Mouse (Mus musculus): ENCODE data around the gene Srd5a3. TPM values are rescaled to one million over a fixed set of nuclear protein-coding genes. Genes with fewer than 3 reads are reported as not detected.
"Not testable (repeated sequence)": the region's sequence is repeated elsewhere in the genome, so short reads cannot be mapped to it uniquely, and the experiment has no call there.

Srd5a3 gene
- total RNA-seq (2021) (10 to 100 TPM in 1 of 2 experiments, 1 to 10 TPM in 1; 8.6 to 10.0 TPM), polyA plus RNA-seq (2012; rRNA removed) (17.0 and 26.1 TPM in 2 replicates)
- long read RNA-seq, partial matches to known transcripts = 1 of 3 reads
- long read RNA-seq, other reads (novel, unspliced or antisense) = 1 of 3 reads

GRCm38 (mm10) chr5:76139808-76140729 is at the start of gene Srd5a3:
Gene Srd5a3 (plus strand): TSS chr5:76140271.
- WGBS = 2% methylated on average over 69 of the region's 69 CpGs
- Histone ChIP-seq H3K36me3 (ENCODE audit: control insufficient read depth, insufficient read depth, low read length) (no peaks in the 10 kb centered on the region), H3K4me1 (ENCODE audit: control insufficient read depth, insufficient read depth, low read length) (peaks cover 8% of the 10 kb centered on the region), H3K27ac (peak within 1 kb of the TSS; percentile 100), H3K9ac (ENCODE audit: low read depth, low read length) (peak within 1 kb of the TSS; percentile 96), H3K27me3 (ENCODE audit: control insufficient read depth, insufficient read depth, low read length) (no peaks in the 10 kb centered on the region), H3K4me3 (peak within 1 kb of the TSS; percentile 78), H3K79me2 (replicated peaks; ENCODE audit: control insufficient read depth, insufficient read depth, low read length) (no peaks in the 10 kb centered on the region)
- intact Hi-C loops (cut with DNase I) = loop anchor here (2.0 to 10.0 kb wide), 4 partner anchors 43 to 387 kb away; partner anchors contain the start of genes Clock, Exoc1 and Tmem165
- TF ChIP-seq CTCF (IDR thresholded peaks at IDR 0.05) (peak; percentile 99), EP300 (IDR thresholded peaks at IDR 0.05; ENCODE audit: insufficient read depth, low read depth, low read length) (no peak; the same call in 1 of the 2 replicates), POLR2A (IDR thresholded peaks at IDR 0.05; ENCODE audit: insufficient read depth, low read depth, low read length) (peak; percentile 73)
- DNase-seq = peak; percentile 97 to 98

- intact Hi-C loops (cut with DNase I); H3K9ac ChIP-seq (ENCODE audit: low read depth, low read length); H3K79me2 ChIP-seq (replicated peaks; ENCODE audit: control insufficient read depth, insufficient read depth, low read length); H3K4me1 ChIP-seq (ENCODE audit: control insufficient read depth, insufficient read depth, low read length); H3K27me3 ChIP-seq (ENCODE audit: control insufficient read depth, insufficient read depth, low read length); H3K27ac ChIP-seq; H3K4me3 ChIP-seq; H3K36me3 ChIP-seq (ENCODE audit: control insufficient read depth, insufficient read depth, low read length); DNase-seq: not testable (repeated sequence)
- WGBS = 75% methylated on average over 5 of the region's 5 CpGs
These were observed 36.3 kb upstream of the Srd5a3 start for GRCm38 (mm10) chr5:76103809-76104208.

GRCm38 (mm10) chr5:76107306-76107705 is 32.8 kb upstream of the Srd5a3 start:
- no peak for TF ChIP-seq CTCF (IDR thresholded peaks at IDR 0.05)
- no peak for TF ChIP-seq POLR2A (IDR thresholded peaks at IDR 0.05; ENCODE audit: insufficient read depth, low read depth, low read length)
- no peak for TF ChIP-seq EP300 (IDR thresholded peaks at IDR 0.05; ENCODE audit: insufficient read depth, low read depth, low read length)
- peaks cover 4% of the 10 kb centered on the region for H3K4me1 ChIP-seq (ENCODE audit: control insufficient read depth, insufficient read depth, low read length)
- H3K4me3 ChIP-seq = no peak overlapping the region
- WGBS = 82% methylated on average over 5 of the region's 5 CpGs
- peaks cover 5% of the 10 kb centered on the region; the same call in 1 of the 2 replicates for H3K36me3 ChIP-seq (ENCODE audit: control insufficient read depth, insufficient read depth, low read length)
- no peaks in the 10 kb centered on the region for H3K79me2 ChIP-seq (replicated peaks; ENCODE audit: control insufficient read depth, insufficient read depth, low read length)
- intact Hi-C loops (cut with DNase I) = no loop called here
- H3K9ac ChIP-seq (ENCODE audit: low read depth, low read length) = no peak overlapping the region
- no peaks in the 10 kb centered on the region for H3K27me3 ChIP-seq (ENCODE audit: control insufficient read depth, insufficient read depth, low read length)
- H3K27ac ChIP-seq = no peak overlapping the region
- no peak for DNase-seq

DNA sequence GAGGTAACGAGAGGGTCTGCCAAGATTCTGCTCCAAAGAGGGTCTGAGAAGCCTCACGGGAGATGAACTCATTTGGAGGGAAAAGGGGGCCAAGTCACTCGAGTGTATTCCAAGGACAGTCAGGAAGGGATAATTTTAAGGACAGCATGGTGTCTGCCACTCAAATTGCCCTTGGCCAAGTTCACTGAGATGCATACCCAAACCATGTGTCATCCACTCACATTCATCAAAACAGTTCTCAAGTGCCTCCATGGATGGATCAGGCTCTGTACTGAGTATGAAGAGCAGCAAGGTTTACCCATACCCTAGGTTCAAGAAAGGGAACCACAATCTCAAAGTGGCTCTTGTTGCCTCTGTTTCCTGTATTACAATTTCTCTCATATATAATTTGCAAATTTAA is 31.6 kb upstream of the Srd5a3 start:
- 64% methylated on average over 3 of the region's 3 CpGs for WGBS
- intact Hi-C loops (cut with DNase I) = no loop called here
- DNase-seq = no peak

GRCm38 (mm10) chr5:76111173-76111572 is 28.9 kb upstream of the Srd5a3 start:
- intact Hi-C loops (cut with DNase I) = loop anchor here (10.0 kb wide), 2 partner anchors 136 to 166 kb away; partner anchors contain the start of gene Kdr
- Histone ChIP-seq H3K9ac (ENCODE audit: low read depth, low read length) (no peak overlapping the region), H3K36me3 (ENCODE audit: control insufficient read depth, insufficient read depth, low read length) (peaks cover 5% of the 10 kb centered on the region; the same call in 1 of the 2 replicates), H3K4me3 (no peak overlapping the region), H3K79me2 (replicated peaks; ENCODE audit: control insufficient read depth, insufficient read depth, low read length) (no peaks in the 10 kb centered on the region), H3K27ac (peak overlapping the region; percentile 84), H3K4me1 (ENCODE audit: control insufficient read depth, insufficient read depth, low read length) (peaks cover 17% of the 10 kb centered on the region), H3K27me3 (ENCODE audit: control insufficient read depth, insufficient read depth, low read length) (no peaks in the 10 kb centered on the region)
- TF ChIP-seq CTCF (IDR thresholded peaks at IDR 0.05) (no peak), POLR2A (IDR thresholded peaks at IDR 0.05; ENCODE audit: insufficient read depth, low read depth, low read length) (no peak), EP300 (IDR thresholded peaks at IDR 0.05; ENCODE audit: insufficient read depth, low read depth, low read length) (no peak)
- DNase-seq = peak in 1 of 2 experiments; percentile 28
- 27% methylated on average over 3 of the region's 3 CpGs for WGBS

More for the DNA sequence above, 31.6 kb upstream of the Srd5a3 start:
- Histone ChIP-seq H3K27me3 (ENCODE audit: control insufficient read depth, insufficient read depth, low read length) (no peaks in the 10 kb centered on the region), H3K79me2 (replicated peaks; ENCODE audit: control insufficient read depth, insufficient read depth, low read length) (no peaks in the 10 kb centered on the region), H3K9ac (ENCODE audit: low read depth, low read length) (no peak overlapping the region), H3K36me3 (ENCODE audit: control insufficient read depth, insufficient read depth, low read length) (peaks cover 5% of the 10 kb centered on the region; the same call in 1 of the 2 replicates), H3K27ac (no peak overlapping the region), H3K4me1 (ENCODE audit: control insufficient read depth, insufficient read depth, low read length) (peaks cover 6% of the 10 kb centered on the region), H3K4me3 (no peak overlapping the region)
- TF ChIP-seq CTCF (IDR thresholded peaks at IDR 0.05) (no peak), POLR2A (IDR thresholded peaks at IDR 0.05; ENCODE audit: insufficient read depth, low read depth, low read length) (no peak)

- Histone ChIP-seq H3K4me3 (no peak overlapping the region), H3K36me3 (ENCODE audit: control insufficient read depth, insufficient read depth, low read length) (peaks cover 5% of the 10 kb centered on the region; the same call in 1 of the 2 replicates), H3K27ac (peak overlapping the region; percentile 84), H3K4me1 (ENCODE audit: control insufficient read depth, insufficient read depth, low read length) (peaks cover 18% of the 10 kb centered on the region), H3K9ac (ENCODE audit: low read depth, low read length) (no peak overlapping the region), H3K27me3 (ENCODE audit: control insufficient read depth, insufficient read depth, low read length) (no peaks in the 10 kb centered on the region), H3K79me2 (replicated peaks; ENCODE audit: control insufficient read depth, insufficient read depth, low read length) (no peaks in the 10 kb centered on the region)
- TF ChIP-seq EP300 (IDR thresholded peaks at IDR 0.05; ENCODE audit: insufficient read depth, low read depth, low read length) (no peak), CTCF (IDR thresholded peaks at IDR 0.05) (no peak), POLR2A (IDR thresholded peaks at IDR 0.05; ENCODE audit: insufficient read depth, low read depth, low read length) (no peak)
- 48% methylated on average over 4 of the region's 4 CpGs for WGBS
- no peak for DNase-seq
- intact Hi-C loops (cut with DNase I) = loop anchor here (10.0 kb wide), 2 partner anchors 137 to 167 kb away; partner anchors contain the start of gene Kdr
These were observed 28.1 kb upstream of the Srd5a3 start for GRCm38 (mm10) chr5:76112016-76112415.
